In the genomic region with DNA sequence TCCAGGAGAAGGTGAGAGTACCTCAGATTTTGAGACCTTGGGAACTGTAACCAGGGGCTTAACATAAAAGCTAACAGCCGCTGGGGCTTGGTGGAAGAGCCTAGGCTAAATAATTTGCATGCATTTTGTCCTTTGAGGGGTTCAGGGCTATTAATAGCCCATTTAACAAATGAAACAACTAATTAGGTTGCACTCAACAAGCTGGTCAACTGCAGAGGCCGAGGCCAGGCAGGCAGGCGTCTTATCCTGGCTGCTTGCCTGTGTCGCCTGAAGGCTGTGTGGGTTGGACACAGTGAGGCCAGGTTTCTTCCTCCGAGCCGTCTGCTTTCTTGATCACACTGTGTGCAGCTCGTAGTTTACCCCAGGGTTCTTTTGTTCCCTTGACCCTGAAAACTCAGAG, we compare ENCODE assay signal across 9 mouse cellular contexts. TPM values are rescaled to one million over a fixed set of nuclear protein-coding genes. Genes with fewer than 3 reads are reported as not detected.
DNase-seq lines count a peak whose midpoint lies in the region; ATAC-seq lines count a peak whose summit lies in the region.
"Had no signal": no experiment of that assay in that cellular context is flagged by ENCODE, and none has a peak within 500 bp of the region (broad histone marks: within the 10 kb centered on the region; RNA-seq: fewer than 3 reads in every experiment).

No protein-coding gene starts in this region.

- no peaks in the 10 kb centered on the region for H3K36me3 ChIP-seq in kidney, embryonic 16.5 days (ENCODE audit: insufficient read depth, low read length)
- peaks cover 6% of the 10 kb centered on the region; the same call in 1 of the 2 replicates for H3K36me3 ChIP-seq in embryonic facial prominence, embryonic 12.5 days
- H3K36me3 ChIP-seq in hindbrain, embryonic 12.5 days = 0 out of 2 replicates have a peak, but pooled peaks cover under 1% of the 10 kb centered on the region
- H3K36me3 ChIP-seq in midbrain, embryonic 14.5 days (ENCODE audit: control insufficient read depth, insufficient read depth, low read length) = no peaks in the 10 kb centered on the region
- H3K36me3 ChIP-seq: G1E had no signal

- peak overlapping the region; percentile 71; the same call in 1 of the 2 replicates for H3K4me2 ChIP-seq in kidney, embryonic 16.5 days (replicated peaks; ENCODE audit: low read depth, low read length)
- H3K4me2 ChIP-seq in embryonic facial prominence, embryonic 12.5 days (replicated peaks) = peak overlapping the region; percentile 81
- H3K4me2 ChIP-seq in hindbrain, embryonic 12.5 days (replicated peaks) = peak overlapping the region; percentile 58
- peak overlapping the region; percentile 74 for H3K4me2 ChIP-seq in midbrain, embryonic 14.5 days (ENCODE audit: low read length)

- no peak overlapping the region for H3K4me3 ChIP-seq in kidney, embryonic 16.5 days (ENCODE audit: low read length)
- peak overlapping the region; percentile 60; the same call in 1 of the 2 replicates for H3K4me3 ChIP-seq in embryonic facial prominence, embryonic 12.5 days
- peak overlapping the region; percentile 49; the same call in 1 of the 2 replicates for H3K4me3 ChIP-seq in hindbrain, embryonic 12.5 days
- no peak overlapping the region for H3K4me3 ChIP-seq in midbrain, embryonic 14.5 days (replicated peaks; ENCODE audit: low read depth, low read length)

- no peak overlapping the region; the same call in 1 of the 2 replicates for H3K27ac ChIP-seq in kidney, embryonic 16.5 days (ENCODE audit: low read length)
- H3K27ac ChIP-seq in embryonic facial prominence, embryonic 12.5 days = peak overlapping the region; percentile 94
- H3K27ac ChIP-seq in hindbrain, embryonic 12.5 days = peak overlapping the region; percentile 91
- H3K27ac ChIP-seq in midbrain, embryonic 14.5 days (replicated peaks; ENCODE audit: low read depth, low read length) = peak overlapping the region; percentile 82

- no peak for DNase-seq in kidney, adult 8-10 months
- peak; percentile 45 for DNase-seq in MN1 (ENCODE audit: low spot score)
- DNase-seq in midbrain, embryonic 14.5 days = peak; percentile 22
- DNase-seq in thymus, postnatal 10 days (ENCODE audit: low spot score in 2 of 2) = no peak

- no peaks in the 10 kb centered on the region for H3K27me3 ChIP-seq in kidney, embryonic 16.5 days (ENCODE audit: insufficient read depth, low read length)
- H3K27me3 ChIP-seq in embryonic facial prominence, embryonic 12.5 days = no peaks in the 10 kb centered on the region
- no peaks in the 10 kb centered on the region for H3K27me3 ChIP-seq in hindbrain, embryonic 12.5 days
- H3K27me3 ChIP-seq in midbrain, embryonic 14.5 days (ENCODE audit: control insufficient read depth, insufficient read depth, low read length) = no peaks in the 10 kb centered on the region

- WGBS in kidney, embryonic 16.5 days = 31% methylated on average over 7 of the region's 7 CpGs
- 28% methylated on average over 7 of the region's 7 CpGs for WGBS in embryonic facial prominence, embryonic 12.5 days
- 29% methylated on average over 7 of the region's 7 CpGs for WGBS in hindbrain, embryonic 12.5 days
- WGBS in midbrain, embryonic 14.5 days = 38% methylated on average over 7 of the region's 7 CpGs

- peaks cover 51% of the 10 kb centered on the region for H3K4me1 ChIP-seq in kidney, embryonic 16.5 days (ENCODE audit: insufficient read depth, low read length)
- H3K4me1 ChIP-seq in embryonic facial prominence, embryonic 12.5 days = peaks cover 84% of the 10 kb centered on the region
- H3K4me1 ChIP-seq in hindbrain, embryonic 12.5 days = peaks cover 99% of the 10 kb centered on the region
- peaks cover 89% of the 10 kb centered on the region for H3K4me1 ChIP-seq in midbrain, embryonic 14.5 days (ENCODE audit: control insufficient read depth, insufficient read depth, low read length)

- no peaks in the 10 kb centered on the region for H3K9me3 ChIP-seq in kidney, embryonic 16.5 days (ENCODE audit: low read length)
- H3K9me3 ChIP-seq in embryonic facial prominence, embryonic 12.5 days = no peaks in the 10 kb centered on the region
- no peaks in the 10 kb centered on the region for H3K9me3 ChIP-seq in hindbrain, embryonic 12.5 days (replicated peaks)
- no peaks in the 10 kb centered on the region for H3K9me3 ChIP-seq in midbrain, embryonic 14.5 days (ENCODE audit: control insufficient read depth, low read length)
- H3K9me3 ChIP-seq: G1E had no signal

- ATAC-seq in kidney, embryonic 16.5 days (ENCODE audit: low FRiP score, low TSS enrichment) = no peak
- no peak for ATAC-seq in embryonic facial prominence, embryonic 12.5 days (ENCODE audit: insufficient number of reproducible peaks, insufficient read depth, low FRiP score, low TSS enrichment)
- ATAC-seq in hindbrain, embryonic 12.5 days (ENCODE audit: low FRiP score) = no peak
- no peak for ATAC-seq in midbrain, embryonic 14.5 days (ENCODE audit: low FRiP score, low TSS enrichment)
- no peak for ATAC-seq in CD4-positive, CD25-positive, alpha-beta regulatory T cell, adult 4 months

- H3K9ac ChIP-seq in kidney, embryonic 16.5 days (replicated peaks; ENCODE audit: low read length) = peak overlapping the region; percentile 12; the same call in 1 of the 2 replicates
- peak overlapping the region; percentile 52 for H3K9ac ChIP-seq in embryonic facial prominence, embryonic 12.5 days
- H3K9ac ChIP-seq in hindbrain, embryonic 12.5 days = peak overlapping the region; percentile 63; the same call in 1 of the 2 replicates
- H3K9ac ChIP-seq in midbrain, embryonic 14.5 days (replicated peaks; ENCODE audit: low read length) = peak overlapping the region; percentile 69

RNA-seq across cellular contexts. Expression of a gene that starts 22.7 kb away (rescaled TPM):
- 24.7 and 28.7 TPM in 2 replicates for polyA plus RNA-seq in kidney, embryonic 16.5 days (2015; fragmentation: Nextera tagmentation; extraction: Ambion mirVana)
- 64.1 and 66.1 TPM in 2 replicates for polyA plus RNA-seq in embryonic facial prominence, embryonic 12.5 days (2016; fragmentation: Nextera tagmentation; extraction: Ambion mirVana)
- polyA plus RNA-seq in hindbrain, embryonic 12.5 days (2016; fragmentation: Nextera tagmentation; extraction: Ambion mirVana) = 96.7 and 108 TPM in 2 replicates
- polyA plus RNA-seq in midbrain, embryonic 14.5 days (2014; fragmentation: Nextera tagmentation; extraction: Ambion mirVana) = 97.9 and 101 TPM in 2 replicates
- polyA plus RNA-seq in CD4-positive, CD25-positive, alpha-beta regulatory T cell, adult 4 months (2017; shearing (Covaris generic)) = 1 to 10 TPM; 4.3 to 8.8 TPM

RNA-seq across cellular contexts. Expression of a gene that starts 27.6 kb away (rescaled TPM):
- not detected in 2 replicates for polyA plus RNA-seq in kidney, embryonic 16.5 days (2015; fragmentation: Nextera tagmentation; extraction: Ambion mirVana)
- polyA plus RNA-seq in embryonic facial prominence, embryonic 12.5 days (2016; fragmentation: Nextera tagmentation; extraction: Ambion mirVana) = not detected in 2 replicates
- not detected in 2 replicates for polyA plus RNA-seq in hindbrain, embryonic 12.5 days (2016; fragmentation: Nextera tagmentation; extraction: Ambion mirVana)
- polyA plus RNA-seq in midbrain, embryonic 14.5 days (2014; fragmentation: Nextera tagmentation; extraction: Ambion mirVana) = not detected in 2 replicates
- not detected for polyA plus RNA-seq in CD4-positive, CD25-positive, alpha-beta regulatory T cell, adult 4 months (2017; shearing (Covaris generic))
- polyA plus RNA-seq: G1E had no signal

RNA-seq across cellular contexts. Expression of a gene that starts 29.8 kb away (rescaled TPM):
- 8.3 and 9.8 TPM in 2 replicates for polyA plus RNA-seq in kidney, embryonic 16.5 days (2015; fragmentation: Nextera tagmentation; extraction: Ambion mirVana)
- polyA plus RNA-seq in embryonic facial prominence, embryonic 12.5 days (2016; fragmentation: Nextera tagmentation; extraction: Ambion mirVana) = 0.87 TPM in 1 of 2 replicates, not detected in the other
- polyA plus RNA-seq in hindbrain, embryonic 12.5 days (2016; fragmentation: Nextera tagmentation; extraction: Ambion mirVana) = 1.8 and 2.8 TPM in 2 replicates
- polyA plus RNA-seq in midbrain, embryonic 14.5 days (2014; fragmentation: Nextera tagmentation; extraction: Ambion mirVana) = 1.8 TPM in 1 of 2 replicates, not detected in the other
- not detected for polyA plus RNA-seq in CD4-positive, CD25-positive, alpha-beta regulatory T cell, adult 4 months (2017; shearing (Covaris generic))
- polyA plus RNA-seq: G1E had no signal

RNA-seq across cellular contexts. Expression of a gene that starts 39.0 kb away (rescaled TPM):
- polyA plus RNA-seq in kidney, embryonic 16.5 days (2015; fragmentation: Nextera tagmentation; extraction: Ambion mirVana) = 5.5 and 6.3 TPM in 2 replicates
- 0.36 TPM in 1 of 2 replicates, not detected in the other for polyA plus RNA-seq in embryonic facial prominence, embryonic 12.5 days (2016; fragmentation: Nextera tagmentation; extraction: Ambion mirVana)
- 0.67 and 0.72 TPM in 2 replicates for polyA plus RNA-seq in hindbrain, embryonic 12.5 days (2016; fragmentation: Nextera tagmentation; extraction: Ambion mirVana)
- 1.3 TPM in 1 of 2 replicates, not detected in the other for polyA plus RNA-seq in midbrain, embryonic 14.5 days (2014; fragmentation: Nextera tagmentation; extraction: Ambion mirVana)
- polyA plus RNA-seq in CD4-positive, CD25-positive, alpha-beta regulatory T cell, adult 4 months (2017; shearing (Covaris generic)) = not detected
- polyA plus RNA-seq: G1E had no signal

RNA-seq across cellular contexts. Expression of a gene that starts 47.9 kb away (rescaled TPM):
- polyA plus RNA-seq in kidney, embryonic 16.5 days (2015; fragmentation: Nextera tagmentation; extraction: Ambion mirVana) = 48.5 and 49.7 TPM in 2 replicates
- 52.4 and 53.6 TPM in 2 replicates for polyA plus RNA-seq in embryonic facial prominence, embryonic 12.5 days (2016; fragmentation: Nextera tagmentation; extraction: Ambion mirVana)
- polyA plus RNA-seq in hindbrain, embryonic 12.5 days (2016; fragmentation: Nextera tagmentation; extraction: Ambion mirVana) = 50.0 and 50.5 TPM in 2 replicates
- 30.5 and 31.0 TPM in 2 replicates for polyA plus RNA-seq in midbrain, embryonic 14.5 days (2014; fragmentation: Nextera tagmentation; extraction: Ambion mirVana)
- 10 to 100 TPM; 18.5 to 27.0 TPM for polyA plus RNA-seq in CD4-positive, CD25-positive, alpha-beta regulatory T cell, adult 4 months (2017; shearing (Covaris generic))

Comparison
In these comparisons a context has a peak if more than half of its experiments do, and no peak if none do; other contexts are left out.
1. H3K4me3 ChIP-seq: peak in embryonic facial prominence, embryonic 12.5 days (single experiment) and hindbrain, embryonic 12.5 days (single experiment); none in kidney, embryonic 16.5 days (single experiment) and midbrain, embryonic 14.5 days (single experiment).
2. H3K9ac ChIP-seq: peak in every context shown above with its lines; median percentile 69 in midbrain, embryonic 14.5 days; 63 in hindbrain, embryonic 12.5 days; 52 in embryonic facial prominence, embryonic 12.5 days; 12 in kidney, embryonic 16.5 days.
3. DNase-seq: peak in MN1 (single experiment) and midbrain, embryonic 14.5 days (single experiment); none in kidney, adult 8-10 months (0 of 2) and thymus, postnatal 10 days (0 of 2).
4. Peak in every context shown above with its lines, with median percentiles within 50 percentile points of each other: H3K4me2 ChIP-seq.